Mouse (Mus musculus) cerebellum, adult 11-12 months (tissue): ENCODE results near the gene D5Ertd579e.

Experiments used
- DNase-seq: peaks from one replicate; pipeline ENCODE4 v3.0.0; 2022

D5Ertd579e gene

GRCm38 (mm10) chr5:36563741-36564140, 132.1 kb downstream of the D5Ertd579e start:
- no peak for DNase-seq

DNA sequence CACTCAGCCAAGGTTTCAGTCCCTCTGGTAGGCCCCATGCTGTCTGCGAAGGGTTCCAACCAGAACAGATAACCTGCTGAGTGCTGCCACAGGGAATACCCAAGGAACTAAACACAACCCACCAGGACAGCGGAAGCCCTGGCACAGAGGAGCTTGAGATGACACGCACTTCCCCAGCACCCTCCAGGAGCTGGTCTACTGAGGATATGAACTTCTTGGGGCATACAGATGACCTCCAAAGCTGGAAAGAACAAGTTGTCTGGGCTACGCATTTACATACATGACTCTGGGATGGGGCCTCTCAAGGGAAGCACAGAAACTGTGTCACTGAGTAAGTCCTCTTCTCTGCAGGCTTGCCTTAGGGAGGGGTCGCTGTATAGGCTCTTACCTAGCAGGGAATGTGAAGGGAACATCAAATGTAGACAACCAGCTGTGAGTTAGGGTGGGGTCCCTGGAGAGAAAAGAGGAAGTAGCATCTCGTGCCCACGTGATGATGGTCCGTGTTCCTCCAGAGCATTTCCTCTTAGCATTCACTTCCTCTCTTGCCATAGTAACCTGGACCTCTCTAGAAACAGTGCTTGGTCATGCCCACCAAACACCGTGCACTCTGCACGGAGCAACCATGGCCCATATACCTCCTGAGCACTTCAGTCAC, 132.9 kb downstream of the D5Ertd579e start:
- no peak for DNase-seq

- no peak for DNase-seq
Observed at GRCm38 (mm10) chr5:36561509-36561908, 134.3 kb downstream of the D5Ertd579e start.

DNA sequence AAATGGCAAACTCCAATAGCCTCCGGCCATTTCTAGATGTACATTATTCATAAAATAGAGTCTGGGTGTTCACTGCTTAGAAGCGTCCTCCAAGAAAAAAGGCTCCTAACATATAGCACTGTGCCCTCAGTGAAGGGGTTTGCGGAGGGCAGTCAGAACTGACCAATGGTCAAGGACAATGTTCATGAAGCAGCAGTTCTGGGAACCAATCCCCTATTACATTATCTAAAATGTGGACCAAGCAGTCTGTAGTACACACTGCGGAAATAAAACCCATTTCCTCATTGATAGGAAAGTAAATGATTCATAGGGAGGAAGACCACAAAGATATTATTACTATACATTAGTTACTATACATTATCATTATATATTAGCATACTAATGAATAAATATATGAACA, 135.3 kb downstream of the D5Ertd579e start:
- DNase-seq = no peak

- DNase-seq = no peak
Observed at GRCm38 (mm10) chr5:36559510-36560235, 136.2 kb downstream of the D5Ertd579e start.

DNA sequence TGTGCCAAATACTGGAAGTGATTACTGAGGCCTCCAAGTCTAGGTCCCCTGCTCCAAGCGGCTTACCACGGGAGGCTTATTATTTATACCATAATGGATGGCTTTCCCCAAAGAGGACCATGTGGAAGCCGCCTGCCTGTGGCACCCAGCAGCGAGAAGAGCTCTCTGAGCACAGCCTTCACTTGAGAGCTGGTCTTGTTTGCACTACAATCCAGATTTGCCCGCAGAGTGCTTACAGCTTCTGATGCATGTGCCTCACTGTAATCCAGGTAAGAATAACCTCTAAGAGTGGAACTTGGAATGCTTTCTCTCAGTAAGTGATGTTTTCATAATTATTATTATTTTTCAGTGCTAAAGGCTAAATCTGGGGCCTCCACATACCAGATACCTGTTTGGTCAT, 136.7 kb downstream of the D5Ertd579e start:
- no peak for DNase-seq

DNA sequence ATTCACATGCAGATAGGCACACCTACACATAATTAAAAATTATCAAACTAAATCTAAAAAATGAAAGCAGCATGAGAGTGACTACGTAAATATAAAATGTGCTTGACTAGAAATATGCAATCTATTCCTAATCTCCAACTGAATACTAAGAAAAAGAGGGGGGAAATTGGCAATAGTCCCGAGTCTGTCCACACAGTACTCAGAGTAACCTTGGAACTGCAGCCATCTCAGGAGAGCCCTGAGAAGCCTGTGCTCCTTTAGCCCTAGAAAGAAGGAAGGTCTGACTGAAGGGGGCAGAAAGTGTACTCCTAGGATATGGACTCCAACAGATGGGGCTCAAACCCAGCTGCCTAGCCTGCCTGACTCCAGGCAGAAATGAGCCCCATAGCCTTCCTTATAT, 137.3 kb downstream of the D5Ertd579e start:
- DNase-seq = no peak

- DNase-seq = no peak
Observed at GRCm38 (mm10) chr5:36557584-36558308, 138.1 kb downstream of the D5Ertd579e start.

DNA sequence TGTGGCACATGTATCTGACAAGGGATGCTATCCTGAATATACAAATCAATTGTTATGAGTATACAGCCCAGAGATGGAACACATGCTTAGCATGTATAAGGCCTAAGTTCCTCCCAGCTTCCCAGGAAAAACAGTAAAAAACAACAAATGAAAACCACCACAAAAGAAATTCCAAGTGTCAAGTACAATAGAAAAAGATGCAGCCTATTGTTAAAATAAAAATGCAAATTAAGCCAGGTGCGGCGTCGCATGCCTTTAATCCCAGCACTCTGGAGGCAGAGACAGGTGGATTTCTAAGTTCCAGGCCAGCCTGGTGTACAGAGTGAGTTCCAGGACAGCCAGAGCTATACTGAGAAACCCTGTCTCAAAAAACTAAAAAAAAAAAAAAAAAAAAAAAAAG, 138.9 kb downstream of the D5Ertd579e start:
- no peak for DNase-seq

DNA sequence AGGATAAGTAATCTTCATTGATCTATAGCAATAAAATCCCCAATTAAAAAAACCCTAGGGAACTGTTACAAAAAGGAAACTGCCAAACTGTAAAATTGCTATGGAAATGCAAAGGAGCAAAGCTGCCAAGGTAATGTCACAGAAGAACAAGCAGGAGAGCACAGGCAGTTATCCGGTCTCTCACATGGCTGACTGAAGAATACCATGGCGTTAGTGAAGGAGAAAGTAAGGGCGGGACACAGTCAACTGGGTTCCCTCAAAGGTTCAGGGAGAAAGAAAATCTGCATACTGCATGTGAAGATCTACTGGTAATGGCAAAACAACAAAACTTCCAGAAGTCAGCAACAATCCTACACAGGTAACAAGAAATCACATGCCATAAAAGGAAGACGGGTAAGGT, 139.5 kb downstream of the D5Ertd579e start:
- no peak for DNase-seq

DNA sequence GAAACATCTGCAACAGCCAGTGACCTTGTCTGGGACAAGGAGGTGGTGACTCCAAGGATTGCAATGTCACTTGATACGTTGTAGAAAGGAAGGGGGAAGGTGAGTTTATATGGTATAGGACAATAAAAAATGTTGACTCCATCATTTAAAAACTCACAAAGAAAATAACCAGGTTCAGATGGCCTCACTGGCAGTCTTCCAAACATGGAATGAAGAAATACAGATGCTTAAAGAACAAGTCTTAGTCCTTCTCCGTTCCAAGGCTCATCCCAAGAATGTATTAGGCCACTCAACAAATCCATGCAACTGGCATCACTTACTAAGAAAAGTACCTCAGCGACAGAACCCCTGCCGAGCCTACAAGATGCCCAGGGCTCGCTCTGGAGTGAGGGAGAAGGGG, 141.3 kb downstream of the D5Ertd579e start:
- DNase-seq = no peak

DNA sequence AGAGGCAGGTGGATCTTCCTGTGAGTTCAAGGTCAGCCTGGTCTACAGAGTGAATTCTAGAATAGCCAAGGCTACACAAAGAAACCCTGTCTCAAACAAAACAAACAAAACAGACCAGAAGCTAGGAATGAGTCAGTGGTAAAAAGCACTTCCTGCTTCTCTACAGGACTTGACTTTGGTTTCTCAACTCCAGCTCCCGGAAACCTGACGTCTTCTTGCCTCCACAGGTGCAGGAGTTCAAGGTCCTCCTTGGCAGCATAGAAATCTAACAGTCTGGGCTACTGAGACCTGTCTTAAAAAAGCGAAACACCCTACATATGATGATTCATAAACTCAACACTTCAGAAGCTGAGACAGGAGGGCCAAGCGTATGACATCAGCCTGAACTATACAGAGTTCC, 141.9 kb downstream of the D5Ertd579e start:
- DNase-seq = no peak

- DNase-seq = no peak
Observed at GRCm38 (mm10) chr5:36553056-36553606, 142.7 kb downstream of the D5Ertd579e start.

- DNase-seq = no peak
Observed at GRCm38 (mm10) chr5:36552391-36552790, 143.4 kb downstream of the D5Ertd579e start.
